Mouse (Mus musculus) forebrain, postnatal 0 days (tissue): ENCODE results near the gene Folh1. TPM values are rescaled to one million over a fixed set of nuclear protein-coding genes. Genes with fewer than 3 reads are reported as not detected.

ENCODE experiments used
- ATAC-seq: fragments of 200-750 bp; cut with Nextera tagmentation; 2 replicates; pipeline ENCODE4 v1.8.0; 2017; ENCODE audit warnings: mild to moderate bottlenecking, moderate library complexity
- DNase-seq: peaks from one replicate; pipeline ENCODE4 v3.0.0-alpha.2; 2015
- H3K27ac ChIP-seq: fragments of 300-500 bp; sonication (generic); 2 replicates; pipeline ENCODE4 v1.5.1; 2014; ENCODE audit warnings: low read depth, mild to moderate bottlenecking, antibody characterized with exemption, low read length, moderate library complexity, mixed read lengths
- H3K27me3 ChIP-seq: fragments of 300-500 bp; sonication (generic); 2 replicates; pipeline ENCODE4 v1.6.1; 2014; ENCODE audit warnings: mild to moderate bottlenecking, low read length, mixed read lengths; ENCODE audit not compliant: insufficient read depth
- H3K36me3 ChIP-seq: fragments of 300-500 bp; sonication (generic); 2 replicates; pipeline ENCODE4 v1.6.1; 2014; ENCODE audit warnings: mild to moderate bottlenecking, moderate library complexity; ENCODE audit not compliant: insufficient read depth
- H3K4me1 ChIP-seq: fragments of 300-500 bp; sonication (generic); 2 replicates; pipeline ENCODE4 v1.6.1; 2014; ENCODE audit warnings: antibody characterized with exemption; ENCODE audit not compliant: insufficient read depth
- H3K4me2 ChIP-seq: fragments of 300-500 bp; sonication (generic); 2 replicates; pipeline ENCODE4 v1.6.1; 2014; ENCODE audit warnings: low read depth, mild to moderate bottlenecking, moderate library complexity
- H3K4me3 ChIP-seq: fragments of 300-500 bp; sonication (generic); 2 replicates; pipeline ENCODE4 v1.5.1; 2014; ENCODE audit warnings: low read depth, low read length, mixed read lengths
- H3K9ac ChIP-seq: fragments of 300-500 bp; sonication (generic); 2 replicates; pipeline ENCODE4 v1.6.1; 2014; ENCODE audit warnings: mild to moderate bottlenecking
- H3K9me3 ChIP-seq: fragments of 300-500 bp; sonication (generic); 2 replicates; pipeline ENCODE4 v1.6.1; 2016; ENCODE audit warnings: low read length
- CTCF ChIP-seq: sonication (generic); IDR thresholded peaks from 2 replicates; pipeline ENCODE4 v1.5.1; 2016; ENCODE audit warnings: antibody characterized with exemption, control low read depth, low read depth
- WGBS: fragments of 180-500 bp; shearing (Covaris S2); extraction: QIAGEN DNeasy Blood & Tissue Kit; methylation state at CpG from one replicate; pipeline ENCODE4 v1.1.7; 2014; 5-methylcytosine and 5-hydroxymethylcytosine counted together
- polyA plus RNA-seq: library from polyadenylated mRNA; unstranded; fragments of >200 nt; fragmentation: Nextera tagmentation; extraction: Ambion mirVana; gene quantifications from 2 replicates; pipeline ENCODE4 v1.2.1, GENCODE M21; 2015
- total RNA-seq: library from RNA; depleted of rRNA; stranded (reverse); fragments of >200 nt; gene quantifications from 2 replicates; pipeline ENCODE4 v1.2.3, GENCODE M21; 2014; rRNA removed

Gene Folh1
- total and polyA plus RNA-seq, 2 experiments from 2014 or later: 2.0 to 3.0 TPM

GRCm38 (mm10) chr7:86760751-86761150 is 15.0 kb downstream of the Folh1 start:
- Histone ChIP-seq H3K4me1 (no peaks in the 10 kb centered on the region), H3K9me3 (no peaks in the 10 kb centered on the region), H3K4me2 (no peak overlapping the region), H3K36me3 (no peaks in the 10 kb centered on the region), H3K4me3 (no peak overlapping the region), H3K27ac (no peak overlapping the region), H3K9ac (no peak overlapping the region), H3K27me3 (no peaks in the 10 kb centered on the region)
- DNase-seq (no peak), ATAC-seq (no peak)
- no peak for TF ChIP-seq CTCF
- 88% methylated on average over 1 of the region's 1 CpGs for WGBS

DNA sequence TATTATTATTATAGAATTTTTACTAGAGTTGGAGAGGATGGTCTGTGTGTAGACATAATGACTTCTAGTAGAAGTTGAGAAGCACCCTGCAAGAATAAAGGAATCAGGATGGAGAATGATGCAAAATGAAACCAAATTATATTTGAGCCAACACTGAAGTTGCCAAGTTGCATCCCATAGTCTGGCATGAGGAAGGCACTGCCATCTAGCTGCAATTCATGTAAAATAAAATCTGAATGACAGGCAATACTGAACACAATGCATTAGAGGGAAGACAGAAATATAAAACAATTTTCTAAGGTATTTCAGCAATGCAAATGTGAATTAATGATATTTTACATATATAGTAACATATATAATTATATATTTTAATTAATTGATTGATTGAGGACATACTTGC is 50.7 kb downstream of the Folh1 start:
- no peak for ATAC-seq
- Histone ChIP-seq H3K9ac (no peak overlapping the region), H3K36me3 (no peaks in the 10 kb centered on the region), H3K9me3 (no peaks in the 10 kb centered on the region), H3K27me3 (no peaks in the 10 kb centered on the region), H3K4me3 (no peak overlapping the region), H3K4me2 (no peak overlapping the region), H3K27ac (no peak overlapping the region), H3K4me1 (no peaks in the 10 kb centered on the region)
- DNase-seq: peak; percentile 24
- peak; percentile 51 for TF ChIP-seq CTCF

- Histone ChIP-seq H3K4me3 (no peak within 1 kb of the TSS), H3K36me3 (no peaks in the 10 kb centered on the region), H3K27ac (no peak within 1 kb of the TSS), H3K9me3 (no peaks in the 10 kb centered on the region), H3K27me3 (no peaks in the 10 kb centered on the region), H3K9ac (no peak within 1 kb of the TSS), H3K4me2 (no peak within 1 kb of the TSS), H3K4me1 (no peaks in the 10 kb centered on the region)
- DNase-seq: no peak
- no peak for ATAC-seq
- TF ChIP-seq CTCF: no peak
Observed at GRCm38 (mm10) chr7:86688030-86688429, 87.7 kb downstream of the Folh1 start, which contains the start of gene Olfr292. Olfr292 (plus strand) TSS chr7:86688330.

Other genes with a start within 250 kb of the Folh1 start
- not detected in 2 replicates for gene Olfr295, start 192.1 kb downstream of the Folh1 start, total RNA-seq
- gene Olfr295, start 192.1 kb downstream of the Folh1 start, polyA plus RNA-seq: not detected in 2 replicates
- not detected in 2 replicates for gene Olfr294, start 159.3 kb downstream of the Folh1 start, total RNA-seq
- not detected in 2 replicates for gene Olfr294, start 159.3 kb downstream of the Folh1 start, polyA plus RNA-seq
- gene Olfr293, start 126.9 kb downstream of the Folh1 start, total RNA-seq: not detected in 2 replicates
- gene Olfr293, start 126.9 kb downstream of the Folh1 start, polyA plus RNA-seq: not detected in 2 replicates
- not detected in 2 replicates for gene Olfr292, start 87.6 kb downstream of the Folh1 start, total RNA-seq
- not detected in 2 replicates for gene Olfr292, start 87.6 kb downstream of the Folh1 start, polyA plus RNA-seq
- gene Vmn2r77, start 19.1 kb upstream of the Folh1 start, total RNA-seq: not detected in 2 replicates
- gene Vmn2r77, start 19.1 kb upstream of the Folh1 start, polyA plus RNA-seq: not detected in 2 replicates
- not detected in 2 replicates for gene Vmn2r78, start 139.2 kb upstream of the Folh1 start, total RNA-seq
- not detected in 2 replicates for gene Vmn2r78, start 139.2 kb upstream of the Folh1 start, polyA plus RNA-seq
- gene Vmn2r79, start 220.2 kb upstream of the Folh1 start, total RNA-seq: not detected in 2 replicates
- not detected in 2 replicates for gene Vmn2r79, start 220.2 kb upstream of the Folh1 start, polyA plus RNA-seq